Mouse (Mus musculus) MEL (cell line): ENCODE measurements at regions not wholly inside any gene's neighbourhood (a gene's known extent, or its start where the extent isn't known, plus 50 kb on each side); places are given as distances from the start of the nearest gene placed in this dataset.
"Not testable (repeated sequence)": the region's sequence is repeated elsewhere in the genome, so short reads cannot be mapped to it uniquely, and the experiment has no call there.

Source experiments
- DNase-seq: peaks from one replicate; pipeline ENCODE4 v3.0.0; 2011; ENCODE audit warnings: low read depth, low spot score
- H3K27ac ChIP-seq: 2 replicates; pipeline ENCODE4 v1.5.1; 2012; ENCODE audit warnings: low read depth, mild to moderate bottlenecking, control low read depth, low read length, moderate library complexity; ENCODE audit not compliant: control insufficient read depth
- H3K27me3 ChIP-seq, 2 experiments: fragments of 150-350 bp in 1 of 2; sonication (generic) in 1 of 2; 2 replicates each; pipeline ENCODE4 v1.6.1; 2012; ENCODE audit warnings: low read length in 2 of 2, mild to moderate bottlenecking in 2 of 2, improper control_type of control experiment in 1 of 2, moderate library complexity in 1 of 2; ENCODE audit not compliant: insufficient read depth in 2 of 2, control insufficient read depth in 1 of 2
- H3K36me3 ChIP-seq, 2 experiments: 2 replicates each; pipeline ENCODE4 v1.6.1; 2012 to 2014; ENCODE audit warnings: low read length in 2 of 2, improper control_type of control experiment in 1 of 2, inconsistent platforms in 1 of 2, mild to moderate bottlenecking in 1 of 2; ENCODE audit not compliant: insufficient read depth in 2 of 2, control insufficient read depth in 1 of 2
- H3K4me1 ChIP-seq, 2 experiments: fragments of 150-350 bp in 1 of 2; sonication (generic) in 1 of 2; 2 replicates each; pipeline ENCODE4 v1.6.1; 2012; ENCODE audit warnings: low read length in 2 of 2, improper control_type of control experiment in 1 of 2, mild to moderate bottlenecking in 1 of 2; ENCODE audit not compliant: insufficient read depth in 2 of 2, control insufficient read depth in 1 of 2
- H3K4me3 ChIP-seq, 2 experiments: fragments of 150-350 bp in 1 of 2; sonication (generic) in 1 of 2; 2 replicates each; pipeline ENCODE4 v1.5.1; 2012; ENCODE audit warnings: low read depth in 2 of 2, low read length in 2 of 2, mild to moderate bottlenecking in 2 of 2, moderate library complexity in 2 of 2, control low read depth in 1 of 2, improper control_type of control experiment in 1 of 2; ENCODE audit not compliant: control insufficient read depth in 1 of 2, insufficient read depth in 1 of 2
- H3K79me2 ChIP-seq: 2 replicates; pipeline ENCODE4 v1.6.1; 2012; ENCODE audit warnings: mild to moderate bottlenecking, low read length, moderate library complexity; ENCODE audit not compliant: control insufficient read depth, poor library complexity, insufficient read depth
- H3K9ac ChIP-seq: 2 replicates; pipeline ENCODE4 v1.6.1; 2012; ENCODE audit warnings: low read depth, mild to moderate bottlenecking, control low read depth, low read length, moderate library complexity; ENCODE audit not compliant: control insufficient read depth, poor library complexity, severe bottlenecking
- H3K9me3 ChIP-seq: fragments of 150-350 bp; sonication (generic); replicated peaks from 2 replicates; pipeline ENCODE4 v1.6.1; 2012; ENCODE audit warnings: mild to moderate bottlenecking, low read length, improper control_type of control experiment, moderate library complexity; ENCODE audit not compliant: insufficient read depth
- E2F4 ChIP-seq: IDR thresholded peaks from 2 replicates; pipeline ENCODE4 v1.6.1; 2011; ENCODE audit warnings: low read depth, low read length, improper control_type of control experiment, borderline replicate concordance
- ELF1 ChIP-seq: IDR thresholded peaks from 2 replicates; pipeline ENCODE4 v1.6.1; 2014; ENCODE audit warnings: low read depth, mild to moderate bottlenecking, inconsistent platforms, low read length, improper control_type of control experiment, moderate library complexity
- JUND ChIP-seq: IDR thresholded peaks from 2 replicates; pipeline ENCODE4 v1.6.1; 2011; ENCODE audit warnings: low read depth, mild to moderate bottlenecking, improper control_type of control experiment, low read length
- RAD21 ChIP-seq: IDR thresholded peaks from 2 replicates; pipeline ENCODE4 v1.6.1; 2011; ENCODE audit warnings: mild to moderate bottlenecking, low read depth, low read length, improper control_type of control experiment
- SMC3 ChIP-seq: IDR thresholded peaks from 2 replicates; pipeline ENCODE4 v1.6.1; 2011; ENCODE audit warnings: low read depth, low read length, improper control_type of control experiment
- TCF12 ChIP-seq: IDR thresholded peaks from 2 replicates; pipeline ENCODE4 v1.6.1; 2014; ENCODE audit warnings: low read depth, mild to moderate bottlenecking, inconsistent platforms, low read length, improper control_type of control experiment, moderate library complexity
- USF2 ChIP-seq, 2 experiments: IDR thresholded peaks; 2 replicates each; pipeline ENCODE4 v1.6.1; 2011 to 2012; ENCODE audit warnings: improper control_type of control experiment in 2 of 2, low read length in 2 of 2, borderline replicate concordance in 1 of 2, inconsistent platforms in 1 of 2, low read depth in 1 of 2, mild to moderate bottlenecking in 1 of 2; ENCODE audit not compliant: insufficient read depth in 1 of 2
- ZC3H11A ChIP-seq: IDR thresholded peaks from 2 replicates; pipeline ENCODE4 v1.6.1; 2012; ENCODE audit warnings: low read depth, mild to moderate bottlenecking, inconsistent platforms, low read length, improper control_type of control experiment
- ZMIZ1 ChIP-seq: IDR thresholded peaks from 2 replicates; pipeline ENCODE4 v1.6.1; 2012; ENCODE audit warnings: low read depth, mild to moderate bottlenecking, inconsistent platforms, low read length, improper control_type of control experiment, moderate library complexity
- ZNF384 ChIP-seq: IDR thresholded peaks from 2 replicates; pipeline ENCODE4 v1.6.1; 2012; ENCODE audit warnings: low read depth, mild to moderate bottlenecking, inconsistent platforms, low read length, improper control_type of control experiment

DNA sequence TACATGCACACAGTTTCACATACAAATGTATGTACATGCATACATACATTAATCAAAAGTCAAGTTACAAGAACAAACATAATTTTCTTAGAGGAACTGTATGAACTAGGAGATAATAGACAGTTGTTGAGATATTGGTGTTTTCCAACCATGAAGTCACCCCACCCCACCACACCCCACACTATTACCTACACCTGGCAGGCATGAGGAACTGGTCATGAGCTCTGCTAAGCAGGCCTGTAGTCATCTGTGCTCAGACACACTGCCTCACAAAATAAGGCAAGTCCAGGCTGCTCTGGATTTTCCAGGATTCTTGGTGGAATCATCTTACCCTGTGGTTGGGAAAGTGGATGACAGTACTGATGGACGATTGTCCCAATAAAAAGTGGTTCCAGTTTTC is 347.6 kb upstream of the Klhl29 start:
- Histone ChIP-seq H3K27me3 (no peaks in the 10 kb centered on the region), H3K9me3 (no peaks in the 10 kb centered on the region), H3K79me2 (no peaks in the 10 kb centered on the region), H3K36me3 (no peaks in the 10 kb centered on the region), H3K9ac (no peak overlapping the region), H3K4me1 (no peaks in the 10 kb centered on the region), H3K4me3 (no peak overlapping the region), H3K27ac (no peak overlapping the region)
- no peak for TF ChIP-seq RAD21
- no peak for TF ChIP-seq SMC3
- DNase-seq = no peak

DNA sequence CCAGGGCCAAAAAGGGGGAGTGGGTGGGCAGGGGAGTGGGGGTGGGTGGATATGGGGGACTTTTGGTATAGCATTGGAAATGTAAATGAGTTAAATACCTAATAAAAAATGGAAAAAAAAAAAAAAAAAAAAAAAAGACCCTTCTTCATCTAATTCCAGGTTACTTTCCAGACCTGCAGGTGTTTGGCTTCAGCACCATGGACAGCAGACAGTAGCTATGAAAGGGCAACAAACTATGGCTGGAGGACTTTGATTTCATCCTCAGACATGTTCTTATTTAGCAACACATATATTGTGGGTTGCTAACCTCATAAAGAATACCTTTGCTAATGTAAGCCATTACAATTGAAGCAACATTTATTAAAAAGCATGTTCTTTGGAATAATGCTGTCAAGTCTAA is 342.0 kb upstream of the Klhl29 start:
- H3K79me2 ChIP-seq, H3K27me3 ChIP-seq, H3K9ac ChIP-seq, H3K4me3 ChIP-seq, H3K4me1 ChIP-seq, H3K27ac ChIP-seq, H3K9me3 ChIP-seq, H3K36me3 ChIP-seq: not testable (repeated sequence)
- DNase-seq = peak; percentile 20

- Histone ChIP-seq H3K4me3 (no peak overlapping the region), H3K9me3 (no peaks in the 10 kb centered on the region), H3K9ac (no peak overlapping the region), H3K27me3 (no peaks in the 10 kb centered on the region), H3K4me1 (no peaks in the 10 kb centered on the region), H3K27ac (no peak overlapping the region)
- TF ChIP-seq USF2 (IDR thresholded peaks at IDR 0.05; ENCODE audit: borderline replicate concordance in 1 of 2, insufficient read depth in 1 of 2, low read depth in 1 of 2, low read length in 2 of 2) (no peak), ZC3H11A (no peak), ELF1 (no peak), E2F4 (no peak), ZMIZ1 (no peak), TCF12 (no peak), ZNF384 (no peak), JUND (no peak), RAD21 (no peak)
- TF ChIP-seq, all 39 proteins: peak for 0
- Histone ChIP-seq H3K36me3 (no peaks in the 10 kb centered on the region), H3K79me2 (no peaks in the 10 kb centered on the region)
- DNase-seq = no peak
These were observed 323.4 kb upstream of the Klhl29 start for GRCm38 (mm10) chr12:5698778-5699454.
